Mouse (Mus musculus) erythroblast, embryonic 14.5 days (primary cell): ENCODE data around the gene Fkbp5. TPM values are rescaled to one million over a fixed set of nuclear protein-coding genes. Genes with fewer than 3 reads are reported as not detected.
"Not testable (repeated sequence)": the region's sequence is repeated elsewhere in the genome, so short reads cannot be mapped to it uniquely, and the experiment has no call there.

Source experiments
- H3K27me3 ChIP-seq: 2 replicates; pipeline ENCODE4 v1.6.1; 2012; ENCODE audit warnings: inconsistent platforms; ENCODE audit not compliant: control insufficient read depth
- H3K36me3 ChIP-seq: 2 replicates; pipeline ENCODE4 v1.6.1; 2012; ENCODE audit warnings: mild to moderate bottlenecking, inconsistent platforms; ENCODE audit not compliant: control insufficient read depth
- H3K4me1 ChIP-seq: 2 replicates; pipeline ENCODE4 v1.6.1; 2012; ENCODE audit warnings: inconsistent platforms; ENCODE audit not compliant: control insufficient read depth
- H3K4me3 ChIP-seq: replicated peaks from 2 replicates; pipeline ENCODE3; 2012; ENCODE audit warnings: moderate library complexity, mild to moderate bottlenecking, inconsistent platforms
- H3K9me3 ChIP-seq: 2 replicates; pipeline ENCODE4 v1.6.1; 2012; ENCODE audit warnings: low read length, inconsistent platforms, mixed read lengths; ENCODE audit not compliant: control insufficient read depth
- GATA1 ChIP-seq: IDR thresholded peaks from 2 replicates; pipeline ENCODE4 v1.6.1; 2012; ENCODE audit warnings: low read length, inconsistent platforms, mixed read lengths
- TAL1 ChIP-seq: IDR thresholded peaks from 3 replicates; pipeline ENCODE4 v1.6.1; 2012; ENCODE audit warnings: low read length, inconsistent platforms, mixed read lengths
- polyA plus RNA-seq: library from polyadenylated mRNA; stranded (reverse); fragments of >175 nt; gene quantifications from 2 replicates; pipeline ENCODE4 v1.2.3, GENCODE M21; 2012

Fkbp5 gene
- polyA plus RNA-seq, 1 experiment: 0.32 TPM

- H3K27me3 ChIP-seq: no peaks in the 10 kb centered on the region
- no peaks in the 10 kb centered on the region for H3K4me1 ChIP-seq
- peaks cover 34% of the 10 kb centered on the region for H3K36me3 ChIP-seq
- no peak for TF ChIP-seq TAL1
- TF ChIP-seq GATA1: no peak
- no peak overlapping the region for H3K4me3 ChIP-seq
- no peaks in the 10 kb centered on the region for H3K9me3 ChIP-seq
Observed at GRCm38 (mm10) chr17:28408251-28408918, 108.9 kb downstream of the Fkbp5 start.

GRCm38 (mm10) chr17:28407418-28408250, 109.7 kb downstream of the Fkbp5 start:
- Histone ChIP-seq H3K36me3 (peaks cover 31% of the 10 kb centered on the region), H3K4me3 (no peak overlapping the region)
- TF ChIP-seq GATA1: no peak
- TF ChIP-seq TAL1: no peak

GRCm38 (mm10) chr17:28406471-28406870, 110.9 kb downstream of the Fkbp5 start:
- Histone ChIP-seq H3K9me3 (no peaks in the 10 kb centered on the region), H3K4me3 (no peak overlapping the region), H3K4me1 (no peaks in the 10 kb centered on the region), H3K36me3 (peaks cover 35% of the 10 kb centered on the region), H3K27me3 (no peaks in the 10 kb centered on the region)
- TF ChIP-seq GATA1 (no peak), TAL1 (no peak)

More at GRCm38 (mm10) chr17:28407418-28408250, 109.7 kb downstream of the Fkbp5 start:
- H3K4me1 ChIP-seq: no peaks in the 10 kb centered on the region
- H3K27me3 ChIP-seq: no peaks in the 10 kb centered on the region
- H3K9me3 ChIP-seq: no peaks in the 10 kb centered on the region

GRCm38 (mm10) chr17:28404745-28405144, 112.6 kb downstream of the Fkbp5 start:
- H3K9me3 ChIP-seq, H3K27me3 ChIP-seq, H3K4me1 ChIP-seq, H3K4me3 ChIP-seq: not testable (repeated sequence)
- H3K36me3 ChIP-seq: peaks cover 33% of the 10 kb centered on the region

- Histone ChIP-seq H3K4me1 (no peaks in the 10 kb centered on the region), H3K27me3 (no peaks in the 10 kb centered on the region), H3K9me3 (no peaks in the 10 kb centered on the region), H3K36me3 (peaks cover 33% of the 10 kb centered on the region), H3K4me3 (no peak overlapping the region)
- TF ChIP-seq GATA1: no peak
- TF ChIP-seq TAL1: no peak
Observed at GRCm38 (mm10) chr17:28404301-28404700, 113.0 kb downstream of the Fkbp5 start.

GRCm38 (mm10) chr17:28394994-28395393, 122.3 kb downstream of the Fkbp5 start:
- H3K27me3 ChIP-seq: peaks cover 7% of the 10 kb centered on the region
- TF ChIP-seq GATA1: no peak
- no peak for TF ChIP-seq TAL1
- H3K4me1 ChIP-seq: 0 out of 2 replicates have a peak, but pooled peaks cover 1% of the 10 kb centered on the region
- no peak overlapping the region for H3K4me3 ChIP-seq
- no peaks in the 10 kb centered on the region for H3K9me3 ChIP-seq
- H3K36me3 ChIP-seq: peaks cover 3% of the 10 kb centered on the region; the same call in 1 of the 2 replicates

- peaks cover 10% of the 10 kb centered on the region for H3K27me3 ChIP-seq
- no peak overlapping the region for H3K4me3 ChIP-seq
- H3K9me3 ChIP-seq: no peaks in the 10 kb centered on the region
- H3K36me3 ChIP-seq: peaks cover 3% of the 10 kb centered on the region; the same call in 1 of the 2 replicates
- H3K4me1 ChIP-seq: 0 out of 2 replicates have a peak, but pooled peaks cover 1% of the 10 kb centered on the region
- TF ChIP-seq GATA1 (no peak), TAL1 (no peak)
Observed at GRCm38 (mm10) chr17:28394051-28394765, 123.1 kb downstream of the Fkbp5 start.

- H3K4me3 ChIP-seq: no peak overlapping the region
- H3K9me3 ChIP-seq: no peaks in the 10 kb centered on the region
- 0 out of 2 replicates have a peak, but pooled peaks cover 1% of the 10 kb centered on the region for H3K4me1 ChIP-seq
- H3K27me3 ChIP-seq: peaks cover 32% of the 10 kb centered on the region
- no peaks in the 10 kb centered on the region for H3K36me3 ChIP-seq
- TF ChIP-seq GATA1: no peak
- TF ChIP-seq TAL1: no peak
Observed at GRCm38 (mm10) chr17:28391568-28392432, 125.5 kb downstream of the Fkbp5 start.
